Mouse (Mus musculus) thymus, adult 2 months (tissue): ENCODE data around the gene Rnf7.

ENCODE experiments used
- CTCF ChIP-seq: fragments of 200-500 bp; IDR thresholded peaks from 2 replicates; pipeline ENCODE4 v1.5.1; 2012; ENCODE audit warnings: mild to moderate bottlenecking, control low read depth, low read length, moderate library complexity, borderline replicate concordance; ENCODE audit not compliant: control insufficient read depth, poor library complexity, insufficient read depth; ENCODE audit errors: extremely low read depth
- POLR2A ChIP-seq: fragments of 200-500 bp; IDR thresholded peaks from 2 replicates; pipeline ENCODE4 v1.6.1; 2012; ENCODE audit warnings: mild to moderate bottlenecking, low read length, control low read depth, moderate library complexity; ENCODE audit not compliant: control insufficient read depth, poor library complexity, insufficient read depth; ENCODE audit errors: extremely low read depth

DNA sequence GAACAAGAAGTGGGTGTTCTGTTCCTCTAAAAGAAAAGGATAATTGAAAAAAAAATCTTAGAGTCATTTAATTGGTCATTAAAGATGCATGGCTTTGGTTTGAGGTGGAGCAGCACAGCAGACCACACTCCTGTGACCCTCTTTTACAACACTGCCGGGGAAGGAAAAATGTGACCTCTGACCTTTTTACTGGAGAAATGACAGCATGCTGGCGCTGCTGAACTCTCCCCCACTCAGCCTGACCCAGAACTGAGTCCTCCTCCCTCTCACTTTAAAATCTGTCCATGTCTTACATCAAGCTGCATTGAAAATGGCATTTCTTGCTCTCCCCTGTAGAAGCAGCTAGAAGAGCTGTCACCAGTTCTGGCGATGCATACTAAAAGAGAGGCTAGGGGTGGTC lies 14.7 kb upstream of the Rnf7 start:
- TF ChIP-seq POLR2A: no peak
- TF ChIP-seq CTCF: no peak
